ENCODE assay signal across 19 mouse cellular contexts in the genomic region with DNA sequence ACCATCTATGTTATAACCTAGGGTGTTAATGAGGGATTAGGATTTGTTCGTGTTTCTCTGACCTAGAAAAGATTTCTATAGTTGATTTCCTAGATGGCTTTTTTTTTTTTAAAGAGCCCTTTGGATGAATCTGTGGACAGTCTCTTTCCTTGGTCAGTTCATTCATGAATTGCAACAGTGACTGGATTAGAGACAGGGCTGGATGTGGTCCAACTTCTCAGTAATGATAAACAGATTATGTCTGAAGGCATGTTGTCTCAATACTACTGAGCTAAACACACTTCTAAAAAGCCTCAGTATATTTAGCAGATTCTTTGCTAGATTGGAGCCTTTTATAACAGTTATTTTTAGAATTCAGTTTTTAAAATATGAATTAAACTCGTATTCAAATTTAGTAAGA. TPM values are rescaled to one million over a fixed set of nuclear protein-coding genes. Genes with fewer than 3 reads are reported as not detected.
DNase-seq lines count a peak whose midpoint lies in the region; ATAC-seq lines count a peak whose summit lies in the region.
"Had no signal": no experiment of that assay in that cellular context is flagged by ENCODE, and none has a peak within 500 bp of the region (broad histone marks: within the 10 kb centered on the region; RNA-seq: fewer than 3 reads in every experiment).

No protein-coding gene starts in this region.

- no peak overlapping the region for H3K4me3 ChIP-seq in kidney, embryonic 15.5 days (replicated peaks)
- H3K4me3 ChIP-seq in forebrain, embryonic 12.5 days (replicated peaks): no peak overlapping the region
- H3K4me3 ChIP-seq: erythroblast, embryonic 14.5 days; heart, embryonic 10.5 days; limb, embryonic 12.5 days had no signal

- no peak for ATAC-seq in kidney, embryonic 15.5 days (replicated peaks; ENCODE audit: low FRiP score)
- no peak for ATAC-seq in forebrain, embryonic 12.5 days (ENCODE audit: low FRiP score)
- ATAC-seq: liver, postnatal 0 days had no signal

- H3K9ac ChIP-seq in kidney, embryonic 15.5 days: no peak overlapping the region
- H3K9ac ChIP-seq in forebrain, embryonic 12.5 days: no peak overlapping the region
- H3K9ac ChIP-seq: limb, embryonic 12.5 days; liver, postnatal 0 days had no signal

- no peaks in the 10 kb centered on the region for H3K4me1 ChIP-seq in kidney, embryonic 15.5 days
- H3K4me1 ChIP-seq in forebrain, embryonic 12.5 days: peaks cover 8% of the 10 kb centered on the region
- H3K4me1 ChIP-seq: limb, embryonic 12.5 days had no signal

- H3K36me3 ChIP-seq in kidney, embryonic 15.5 days: no peaks in the 10 kb centered on the region
- H3K36me3 ChIP-seq in forebrain, embryonic 12.5 days (replicated peaks): no peaks in the 10 kb centered on the region
- H3K36me3 ChIP-seq: heart, embryonic 10.5 days; limb, embryonic 12.5 days had no signal

- H3K27ac ChIP-seq in kidney, embryonic 15.5 days: no peak overlapping the region
- no peak overlapping the region for H3K27ac ChIP-seq in forebrain, embryonic 12.5 days
- H3K27ac ChIP-seq: heart, embryonic 10.5 days; limb, embryonic 12.5 days had no signal

- intact Hi-C loops in left cerebral cortex, postnatal 10 days (cut with DNase I): no loop called here

- no peaks in the 10 kb centered on the region for H3K9me3 ChIP-seq in kidney, embryonic 15.5 days (replicated peaks)
- H3K9me3 ChIP-seq in forebrain, embryonic 12.5 days: no peaks in the 10 kb centered on the region
- H3K9me3 ChIP-seq: heart, embryonic 10.5 days; limb, embryonic 12.5 days had no signal

- DNase-seq in cerebellum, postnatal 14 days: peak; percentile 7 to 10
- DNase-seq in cerebellum, postnatal 36 days: no peak
- peak; percentile 56 for DNase-seq in kidney, postnatal 14 days
- peak; percentile 6 for DNase-seq in urinary bladder, postnatal 14 days (ENCODE audit: low spot score)
- no peak for DNase-seq in urinary bladder, adult 18-20 months (ENCODE audit: low spot score in 2 of 2)
- DNase-seq in left cerebral cortex, postnatal 10 days (ENCODE audit: extremely low spot score in 1 of 2, low spot score in 2 of 2): no peak
- DNase-seq: cerebellum, adult 18-20 months; embryo, embryonic 11 days; gastrocnemius, postnatal 25 days; liver, postnatal 0 days; right cerebral cortex, postnatal 14 days; thymus, postnatal 4 days had no signal

- no peak overlapping the region for H3K4me2 ChIP-seq in kidney, embryonic 15.5 days
- no peak overlapping the region for H3K4me2 ChIP-seq in forebrain, embryonic 12.5 days
- H3K4me2 ChIP-seq: limb, embryonic 12.5 days; midbrain, embryonic 11.5 days had no signal

- WGBS in kidney, embryonic 15.5 days: 76% methylated on average over 2 of the region's 2 CpGs
- 56% methylated on average over 2 of the region's 2 CpGs for WGBS in forebrain, embryonic 12.5 days

- H3K27me3 ChIP-seq in kidney, embryonic 15.5 days: no peaks in the 10 kb centered on the region
- H3K27me3 ChIP-seq in forebrain, embryonic 12.5 days: no peaks in the 10 kb centered on the region
- H3K27me3 ChIP-seq: limb, embryonic 12.5 days had no signal

RNA-seq across cellular contexts. Expression of a gene that starts 44.9 kb away (rescaled TPM):
- polyA plus RNA-seq in kidney, embryonic 15.5 days (2015; fragmentation: Nextera tagmentation; extraction: Ambion mirVana): 2.8 and 3.1 TPM in 2 replicates
- total RNA-seq in left cerebral cortex, postnatal 10 days (2021): 1 to 10 TPM; 5.4 to 6.6 TPM
- 0.36 and 1.3 TPM in 2 replicates for polyA plus RNA-seq in forebrain, embryonic 12.5 days (2016; fragmentation: Nextera tagmentation; extraction: Ambion mirVana)
- total RNA-seq: adrenal gland, adult 18-20 months had no signal
- polyA plus RNA-seq: erythroblast, embryonic 14.5 days had no signal

Comparison
In these comparisons a context has a peak if more than half of its experiments do, and no peak if none do; other contexts are left out.
1. DNase-seq: peak in cerebellum, postnatal 14 days (2 of 2), kidney, postnatal 14 days (single experiment) and urinary bladder, postnatal 14 days (single experiment); none in cerebellum, postnatal 36 days (0 of 2), urinary bladder, adult 18-20 months (0 of 2) and left cerebral cortex, postnatal 10 days (0 of 2).